Mouse (Mus musculus): ENCODE measurements around the gene Mmp23.

Mmp23 gene

DNA sequence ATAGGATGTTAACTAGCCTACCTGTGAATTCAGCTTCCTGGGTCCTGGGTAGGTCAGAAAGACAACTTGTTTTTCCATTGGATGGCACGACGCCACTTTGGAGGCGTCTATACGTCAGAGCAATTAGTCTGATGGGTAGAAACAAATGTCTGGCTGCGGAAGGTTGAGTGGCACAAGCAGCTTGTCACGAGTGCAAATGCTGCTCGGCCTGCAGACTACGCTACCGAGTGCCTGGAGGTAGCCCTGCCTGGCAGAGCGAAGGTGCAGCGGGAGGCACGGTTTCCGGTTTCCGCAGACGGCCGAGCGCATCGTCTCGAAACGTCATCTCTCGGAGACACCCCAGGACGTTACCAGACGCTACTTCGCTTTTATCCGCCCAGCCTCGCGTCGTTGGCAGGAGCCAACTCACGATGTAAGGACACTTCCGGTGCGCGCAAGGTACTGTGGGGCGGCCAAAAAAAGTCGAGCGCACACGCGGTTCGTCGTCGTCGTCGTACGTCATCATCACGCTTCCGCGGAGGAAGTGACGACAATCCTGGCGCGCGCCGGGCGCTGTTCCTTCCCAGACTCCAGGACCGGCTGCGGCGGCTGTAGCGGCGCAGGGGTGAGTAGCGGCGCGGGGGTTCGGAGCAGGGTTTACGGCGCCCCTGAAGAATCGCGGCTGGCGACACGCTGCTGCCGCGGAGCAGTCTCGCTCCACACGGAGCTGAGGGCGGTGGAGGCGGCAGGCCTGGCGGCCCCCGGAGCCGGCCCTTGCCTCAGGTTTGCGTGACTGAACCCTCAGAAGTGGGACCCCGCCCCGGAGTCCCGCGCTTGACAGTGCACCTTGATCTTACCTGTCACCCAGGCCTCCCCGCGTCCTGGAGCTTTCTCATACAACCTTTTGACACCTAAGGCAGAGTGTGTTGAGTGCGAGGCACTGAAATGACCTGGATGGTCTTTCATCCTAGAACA is 28.6 kb downstream of the Mmp23 start, which contains the start of gene Cdk11b:
TSS of gene Cdk11b (plus strand) at position 517 of the 954 bp plus-strand sequence.
- peak; percentile 71; the same call in 1 of the 2 replicates for TF ChIP-seq GATA4 (IDR thresholded peaks at IDR 0.05; ENCODE audit: insufficient replicate concordance, low read length)

DNA sequence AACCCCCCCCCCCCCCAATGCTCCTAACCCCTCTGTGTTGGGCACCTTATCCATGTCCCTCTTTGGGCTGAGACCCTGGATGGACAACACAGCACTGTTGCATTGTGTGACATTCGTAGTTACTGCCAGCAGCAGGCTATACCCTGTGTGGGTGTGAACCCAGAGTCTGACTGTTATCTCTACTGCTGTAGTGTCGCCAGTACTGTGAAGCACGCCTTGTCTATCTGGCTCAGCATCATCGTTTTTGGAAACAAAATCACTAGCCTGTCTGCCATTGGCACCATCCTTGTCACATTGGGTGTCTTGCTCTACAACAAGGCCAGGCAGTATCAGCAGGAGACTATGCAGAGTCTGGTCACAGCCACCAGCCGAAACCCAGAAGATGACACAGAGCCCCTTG is 34.9 kb downstream of the Mmp23 start:
- no peak for TF ChIP-seq GATA4 (IDR thresholded peaks at IDR 0.05; ENCODE audit: insufficient replicate concordance, low read length)

DNA sequence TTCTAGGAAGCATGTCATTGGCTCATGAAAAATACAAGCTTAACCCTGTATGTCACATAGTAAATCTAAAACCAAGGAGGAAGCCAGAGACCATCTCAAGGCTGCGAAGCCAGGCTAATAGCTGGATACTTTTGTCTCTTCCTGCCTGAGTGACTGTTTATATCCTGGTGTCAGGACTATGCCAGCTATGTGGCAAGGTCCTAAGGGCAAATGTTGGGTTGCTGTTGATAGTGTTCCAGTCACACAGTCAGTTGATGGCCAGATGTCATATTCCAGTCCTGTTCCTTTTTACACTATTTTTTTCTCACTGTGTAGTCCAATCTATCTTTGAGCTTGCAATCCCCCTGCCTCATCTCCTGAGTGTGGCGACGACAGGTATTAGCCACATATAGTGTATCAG is 39.9 kb downstream of the Mmp23 start:
- TF ChIP-seq GATA4 (IDR thresholded peaks at IDR 0.05; ENCODE audit: insufficient replicate concordance, low read length), result no peak

DNA sequence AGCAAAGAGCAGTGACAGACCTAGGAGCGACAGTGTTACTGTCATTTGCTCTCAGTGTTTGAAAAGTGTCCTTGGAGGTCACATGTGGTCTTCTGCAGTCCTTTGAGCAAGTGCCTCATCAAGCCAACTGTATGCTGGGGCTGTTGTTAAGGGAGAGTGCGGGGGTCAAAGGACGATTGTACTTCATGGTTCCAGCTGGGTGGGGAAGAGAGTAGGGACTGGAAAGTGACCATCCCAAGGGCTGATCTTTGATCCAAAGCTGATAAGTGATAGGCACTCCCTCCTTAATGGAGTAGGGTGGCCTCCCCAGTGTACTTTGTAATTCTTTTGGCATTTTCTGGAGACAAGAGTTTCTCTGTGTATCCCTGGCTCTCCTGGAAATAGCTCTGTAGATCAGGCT is 41.3 kb downstream of the Mmp23 start:
- TF ChIP-seq GATA4 (IDR thresholded peaks at IDR 0.05; ENCODE audit: insufficient replicate concordance, low read length), result no peak

DNA sequence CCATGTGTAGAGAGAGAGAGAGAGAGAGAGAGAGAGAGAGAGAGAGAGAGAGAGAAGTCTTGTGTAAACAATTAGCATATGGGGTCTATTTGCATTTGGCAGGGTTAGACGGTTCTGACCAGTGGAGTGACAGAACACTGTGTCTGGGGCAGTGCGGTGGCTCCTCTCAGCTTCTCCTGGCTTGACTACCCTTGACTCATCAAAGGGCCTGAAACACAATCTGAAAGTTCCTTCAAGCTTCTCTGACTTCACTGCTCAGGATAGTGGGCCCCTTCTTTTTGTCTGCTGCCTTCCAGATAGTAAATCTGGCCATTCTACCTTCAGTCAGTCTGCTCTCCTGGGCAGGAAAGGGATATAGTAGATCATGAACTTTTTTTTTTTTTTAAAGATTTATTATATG is 46.4 kb downstream of the Mmp23 start:
- no peak for TF ChIP-seq GATA4 (IDR thresholded peaks at IDR 0.05; ENCODE audit: insufficient replicate concordance, low read length)

DNA sequence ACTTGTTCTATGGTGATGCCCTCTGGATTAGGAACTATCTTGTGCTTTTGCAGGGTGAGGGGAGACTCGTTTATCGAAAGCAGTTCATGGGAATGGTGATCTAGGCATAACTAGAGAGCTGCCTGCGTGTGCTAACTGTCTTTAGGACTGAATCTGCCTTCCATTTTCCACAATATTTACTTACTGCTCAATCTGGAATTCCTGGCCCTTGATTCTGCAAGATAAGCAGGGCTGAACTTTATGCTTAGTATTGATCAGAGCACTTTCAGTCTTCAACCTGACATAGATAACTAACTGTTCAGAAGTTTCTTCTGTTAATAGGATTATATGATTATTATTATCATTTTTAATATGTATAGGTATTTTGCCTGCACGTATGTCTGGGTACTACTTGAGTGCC is 48.1 kb downstream of the Mmp23 start:
- TF ChIP-seq GATA4 (IDR thresholded peaks at IDR 0.05; ENCODE audit: insufficient replicate concordance, low read length), result peak; percentile 95

DNA sequence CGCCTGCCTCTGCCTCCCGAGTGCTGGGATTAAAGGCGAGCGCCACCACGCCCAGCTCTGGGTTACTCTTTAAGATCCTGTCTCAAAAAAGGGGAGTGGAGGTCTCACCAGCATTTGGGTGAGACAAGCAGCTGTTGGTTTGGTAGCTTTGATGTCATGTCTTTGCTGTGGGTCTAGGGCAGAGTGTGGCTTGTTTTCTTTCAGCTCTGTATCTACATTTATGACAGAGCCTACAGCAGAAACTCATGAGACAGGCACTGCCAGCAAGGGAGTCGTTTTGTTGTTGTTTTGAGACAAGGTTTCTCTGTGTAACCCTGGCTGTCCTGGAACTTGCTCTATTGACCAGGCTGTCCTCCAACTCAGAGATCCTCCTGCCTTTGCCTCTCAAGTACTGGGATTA is 49.4 kb downstream of the Mmp23 start:
- no peak for TF ChIP-seq GATA4 (IDR thresholded peaks at IDR 0.05; ENCODE audit: insufficient replicate concordance, low read length)

DNA sequence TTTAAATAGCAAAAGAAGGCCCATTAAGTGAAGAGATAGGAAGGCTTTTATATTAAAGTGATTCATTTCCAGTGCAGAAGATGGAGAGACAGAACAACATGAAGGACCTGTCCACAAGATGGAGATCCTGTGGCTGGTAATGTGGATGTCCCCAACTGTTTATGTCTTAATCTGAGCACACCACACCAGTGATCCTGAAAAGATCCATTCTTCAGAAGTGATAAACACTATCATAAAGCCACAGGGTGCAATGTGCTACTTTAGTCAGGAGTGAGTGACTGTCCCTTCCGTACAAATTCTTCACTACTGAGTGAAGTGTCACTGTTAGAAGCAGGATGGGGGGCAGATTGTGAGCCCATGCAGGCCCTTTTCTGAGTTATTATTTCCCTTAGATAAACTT is 50.4 kb downstream of the Mmp23 start:
- no peak for TF ChIP-seq GATA4 (IDR thresholded peaks at IDR 0.05; ENCODE audit: insufficient replicate concordance, low read length)

DNA sequence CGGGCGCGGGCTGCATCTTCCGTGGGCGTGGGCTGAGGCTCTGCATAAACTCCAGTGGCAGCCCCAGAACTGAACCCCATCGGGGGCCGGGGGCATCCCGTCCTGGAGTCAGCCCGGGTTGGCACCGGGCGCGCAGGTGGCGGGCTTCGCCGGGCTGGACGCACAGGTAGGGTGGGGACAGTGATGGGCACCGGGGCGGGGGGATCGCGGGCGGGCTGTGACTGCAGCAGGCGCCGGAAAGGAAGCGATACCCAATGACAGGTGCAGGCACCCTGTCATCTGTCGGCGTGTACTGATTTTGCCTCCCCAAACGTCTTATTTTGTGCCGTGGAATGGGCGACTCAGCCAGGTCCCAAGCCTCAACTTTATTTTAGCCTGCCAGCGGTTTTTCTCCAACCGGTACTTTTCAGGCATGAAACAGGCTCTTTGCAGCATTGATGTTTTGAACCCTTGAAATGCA is 51.2 kb downstream of the Mmp23 start:
- no peak for TF ChIP-seq GATA4 (IDR thresholded peaks at IDR 0.05; ENCODE audit: insufficient replicate concordance, low read length)

DNA sequence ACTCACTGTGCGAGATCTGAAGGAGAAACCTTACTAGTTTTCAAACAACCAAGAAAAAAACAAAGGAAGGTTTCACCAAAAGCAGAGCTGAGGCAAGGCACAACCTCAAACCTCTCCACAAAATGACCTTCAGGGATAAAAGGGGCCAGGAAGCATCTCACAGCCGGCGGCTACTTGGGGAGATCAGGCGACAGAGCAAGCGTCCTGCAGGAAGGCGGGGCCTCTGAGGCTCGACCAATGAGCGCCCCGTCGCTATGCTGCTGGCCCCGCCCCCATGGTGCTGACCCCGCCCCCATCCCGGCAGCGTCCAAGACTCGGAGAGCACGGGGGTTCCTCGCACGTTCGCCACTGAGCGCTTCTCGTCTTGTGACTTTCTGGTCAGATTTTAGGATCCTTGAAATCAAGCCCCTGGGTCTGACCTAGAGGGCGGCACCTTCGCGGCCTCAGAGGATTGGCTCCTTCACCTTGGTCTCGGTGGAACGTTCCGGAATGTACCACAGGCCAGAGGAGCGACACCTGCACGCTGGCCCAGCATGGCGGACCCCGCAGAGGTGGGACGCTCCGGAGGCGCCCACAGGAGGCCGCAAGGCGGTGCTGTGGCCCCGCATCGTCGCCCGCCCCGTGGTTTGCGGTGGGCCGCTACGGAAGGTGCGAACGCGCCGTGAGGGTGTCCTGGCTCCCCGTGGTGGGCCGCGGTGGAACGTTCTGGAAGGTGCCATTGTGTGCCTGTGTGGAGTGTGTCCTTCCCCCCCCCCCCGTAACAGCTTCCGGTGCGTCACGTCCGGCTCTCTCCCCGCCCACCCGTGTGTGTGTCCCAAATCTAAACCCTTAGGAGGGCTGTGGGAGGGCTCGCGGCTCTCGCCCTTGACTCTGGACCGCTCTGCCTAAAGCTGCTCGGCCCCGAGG is 51.8 kb downstream of the Mmp23 start, which contains the start of gene Slc35e2:
TSS of gene Slc35e2 (plus strand) at position 326 of the 906 bp plus-strand sequence.
- no peak for TF ChIP-seq GATA4 (IDR thresholded peaks at IDR 0.05; ENCODE audit: insufficient replicate concordance, low read length)
